Mouse (Mus musculus) c-Kit-positive CD71-negative TER-119-negative erythroid progenitor cells, embryonic 14.5 days (primary cell): ENCODE data around the gene Pkp4.

ENCODE experiments used
- DNase-seq: peaks from one replicate; pipeline ENCODE4 v3.0.0-alpha.2; 2013; ENCODE audit warnings: low read depth

Gene Pkp4

DNA sequence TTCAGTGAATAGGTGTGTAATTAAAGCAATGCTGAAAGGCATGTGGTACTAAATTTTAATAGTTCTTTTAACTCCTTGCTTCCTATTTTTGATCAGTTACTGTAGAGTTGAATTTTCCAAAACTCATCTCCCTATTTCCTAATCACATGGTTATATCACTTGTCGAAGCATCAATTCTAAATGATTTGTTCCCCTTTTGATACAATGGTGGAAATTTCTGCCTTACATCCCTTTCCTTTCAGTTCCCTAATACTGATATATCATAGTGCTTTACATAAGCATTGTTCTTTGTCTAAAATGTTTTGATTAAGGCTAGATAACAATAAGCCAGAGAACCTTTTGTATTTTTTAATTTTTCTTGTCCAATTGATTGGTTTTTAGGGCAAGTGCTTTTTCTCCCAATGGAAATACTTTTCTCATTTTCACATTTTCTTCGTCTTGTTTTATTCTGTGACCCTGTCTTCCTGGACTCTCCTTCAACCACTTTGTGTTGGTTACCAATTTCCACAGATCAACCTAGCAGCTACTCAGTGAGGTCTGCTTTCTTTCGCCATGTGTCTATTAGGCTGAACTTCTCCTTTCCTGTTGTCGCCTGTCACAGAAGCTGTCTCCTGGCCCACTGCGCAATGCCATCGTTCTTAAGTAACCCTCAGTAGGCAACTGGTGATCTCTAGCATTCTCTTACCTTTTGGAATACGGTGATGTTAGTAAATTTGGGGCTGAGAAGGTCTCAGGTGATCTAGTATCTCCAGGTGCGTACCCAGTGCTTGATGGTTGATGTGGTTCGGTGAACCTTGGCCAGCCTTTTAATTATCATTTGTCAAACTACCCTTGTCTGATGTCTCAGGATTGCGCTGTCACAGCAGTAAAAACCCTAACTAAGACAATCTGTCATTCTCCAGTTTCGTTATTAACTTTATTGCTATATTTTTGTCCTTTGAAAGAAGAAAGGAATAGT lies 23.7 kb downstream of the Pkp4 start:
- DNase-seq: no peak

DNA sequence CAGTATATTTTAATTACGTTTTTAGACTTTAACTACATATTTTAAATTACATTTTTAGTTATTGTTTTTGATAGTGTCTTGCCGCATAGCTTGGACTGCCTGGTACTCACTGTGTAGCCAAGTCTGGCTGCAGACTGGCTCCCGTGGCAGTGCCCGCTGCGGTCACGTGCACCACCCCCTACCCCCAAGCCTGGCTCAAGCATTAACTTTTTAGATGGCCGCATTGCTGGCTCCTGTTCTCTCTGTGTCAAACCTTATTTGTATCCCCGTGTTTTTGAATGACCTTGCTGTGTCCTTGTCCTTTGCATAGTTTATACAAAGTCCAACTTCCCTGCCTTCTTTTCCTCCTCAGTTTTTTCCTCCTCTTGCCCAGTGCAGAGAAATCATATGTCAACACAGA lies 25.5 kb downstream of the Pkp4 start:
- no peak for DNase-seq

DNA sequence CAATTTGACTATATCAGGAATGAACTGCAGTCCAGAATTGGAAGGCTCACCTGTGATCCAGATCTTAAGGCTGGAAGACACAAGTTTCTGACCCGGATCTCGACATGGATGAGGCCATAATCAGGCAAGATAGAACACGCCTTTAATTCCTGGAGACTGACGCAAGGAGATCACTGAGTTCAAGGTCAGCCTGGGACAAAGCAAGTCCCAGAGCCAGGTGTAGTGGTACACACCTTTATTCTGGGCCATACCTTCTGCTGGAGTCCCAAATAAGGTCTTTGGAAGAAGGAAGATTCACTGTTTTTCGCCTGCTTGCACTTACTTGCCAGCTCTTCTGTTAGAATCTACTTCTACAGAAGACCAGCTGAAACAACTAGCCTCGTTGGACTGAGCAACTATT lies 26.3 kb downstream of the Pkp4 start:
- no peak for DNase-seq

DNA sequence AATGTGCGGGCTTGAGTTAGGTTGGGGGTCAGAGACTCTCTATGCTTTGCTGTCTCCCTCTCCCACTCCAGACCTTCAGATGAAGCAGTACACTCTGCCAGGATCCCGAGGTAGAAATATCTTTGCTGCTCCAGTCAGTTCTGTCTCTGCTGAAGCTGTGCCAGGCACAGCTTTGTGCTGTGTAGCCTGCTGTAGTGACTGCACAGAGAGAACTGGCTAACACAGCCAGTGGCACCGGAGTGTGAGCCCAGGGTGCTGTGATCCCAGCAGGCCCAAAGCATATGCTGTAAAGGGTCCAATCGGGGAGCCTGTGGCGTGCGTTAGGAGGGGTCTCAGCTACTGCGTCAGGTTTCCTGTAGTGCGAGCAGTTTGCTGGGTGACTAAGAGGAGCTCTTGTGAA lies 27.7 kb downstream of the Pkp4 start:
- no peak for DNase-seq

DNA sequence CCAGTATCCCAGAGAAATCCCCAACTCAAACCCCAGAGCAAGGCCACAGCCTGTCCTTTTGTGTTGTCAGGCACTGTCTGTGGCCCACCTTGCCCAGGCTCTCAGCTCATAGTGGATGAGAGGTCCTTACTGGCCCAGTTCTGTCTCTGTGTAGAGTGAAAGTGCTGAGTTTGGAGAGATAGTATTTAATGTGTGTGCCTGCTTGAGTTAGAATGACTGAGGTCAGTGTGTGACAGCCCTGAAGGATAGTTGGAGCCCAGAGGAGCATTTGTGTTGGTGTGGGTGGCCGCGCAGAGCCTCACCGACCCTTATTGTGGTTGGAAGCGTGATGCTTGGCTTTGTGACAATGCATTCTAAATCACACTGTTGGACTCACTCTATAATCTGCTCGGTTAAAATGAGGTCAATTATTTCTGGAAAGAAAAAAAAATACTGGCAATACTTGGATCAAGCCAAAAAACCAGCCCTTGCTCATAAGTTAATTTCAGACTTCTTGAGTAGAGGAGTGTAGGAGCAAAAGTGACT lies 29.1 kb downstream of the Pkp4 start:
- no peak for DNase-seq

DNA sequence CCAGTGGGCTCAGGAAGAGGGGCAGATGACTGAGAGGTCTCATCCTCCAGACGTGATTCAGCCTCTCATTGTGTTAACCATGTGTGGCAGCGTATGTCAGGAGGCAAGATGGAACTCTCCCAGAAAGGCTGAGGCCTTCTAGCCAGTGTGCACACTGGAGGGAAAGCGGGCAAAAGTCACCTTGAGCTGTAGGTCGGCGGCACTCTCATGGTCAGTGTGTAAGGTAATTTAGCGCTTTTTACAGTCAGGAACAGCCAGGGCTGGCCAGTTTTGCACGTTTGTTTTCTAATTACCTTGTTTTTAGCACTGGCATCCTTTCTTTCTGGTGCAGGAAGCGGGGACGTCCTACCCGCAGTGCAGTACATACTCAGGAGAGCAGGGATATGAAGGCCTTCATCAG lies 29.5 kb downstream of the Pkp4 start:
- DNase-seq: no peak

DNA sequence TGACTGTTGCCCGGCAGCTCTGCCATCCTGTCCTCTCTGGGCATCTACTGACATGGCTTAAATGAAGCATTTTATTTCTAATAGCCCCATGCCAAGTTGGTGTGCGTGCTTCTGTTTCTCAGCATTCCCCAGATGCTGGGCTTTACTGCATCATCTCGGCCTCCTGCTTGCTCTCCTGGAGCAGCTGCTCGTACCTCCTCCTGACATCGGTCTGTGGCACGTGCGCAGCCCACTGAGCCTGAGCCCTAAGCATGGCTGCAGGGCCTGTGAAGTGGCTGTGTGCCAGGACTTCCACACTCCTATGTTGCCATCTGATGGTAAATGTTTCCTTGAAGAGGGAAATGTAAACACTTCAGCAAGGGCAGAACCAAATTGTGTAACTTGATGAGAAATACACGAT lies 30.8 kb downstream of the Pkp4 start:
- DNase-seq: no peak

DNA sequence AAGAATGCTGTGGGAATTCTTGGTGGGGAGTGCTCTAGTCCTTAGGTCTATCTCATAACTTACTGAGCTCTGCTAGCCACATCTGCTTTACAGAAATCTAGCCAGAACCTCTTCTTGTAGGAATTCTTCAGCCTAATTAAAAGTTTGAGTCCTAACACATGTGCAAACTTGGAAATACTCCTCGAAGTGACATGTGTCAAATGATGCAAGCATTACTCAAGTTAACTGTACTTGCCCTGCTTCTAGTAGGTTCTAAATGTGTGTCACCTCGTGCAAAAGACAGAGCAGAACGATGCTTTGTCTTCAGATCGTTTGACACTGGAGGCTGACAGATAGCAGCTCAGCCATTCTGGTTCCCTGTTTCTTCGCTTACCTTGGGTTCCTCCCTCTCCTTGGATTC lies 32.5 kb downstream of the Pkp4 start:
- DNase-seq: no peak

DNA sequence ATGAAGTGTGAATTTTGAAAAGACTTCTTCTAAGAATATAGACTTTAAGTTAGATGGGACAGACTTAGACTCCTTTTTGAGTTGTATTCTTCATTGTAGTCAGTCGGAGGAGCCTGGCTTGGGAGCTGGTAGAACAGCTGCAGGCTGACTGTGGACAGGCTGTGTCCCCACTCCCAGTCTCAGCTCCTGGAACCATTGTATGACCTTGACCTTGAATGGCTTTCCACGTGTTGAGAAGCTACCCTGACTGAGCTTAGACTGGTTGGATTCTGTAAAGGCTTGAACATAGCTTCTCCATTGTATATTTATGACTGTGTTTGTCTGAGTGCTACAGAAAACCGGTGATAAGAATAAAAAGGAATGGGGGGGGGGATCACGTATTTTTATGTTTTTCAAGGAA lies 36.5 kb downstream of the Pkp4 start:
- no peak for DNase-seq

DNA sequence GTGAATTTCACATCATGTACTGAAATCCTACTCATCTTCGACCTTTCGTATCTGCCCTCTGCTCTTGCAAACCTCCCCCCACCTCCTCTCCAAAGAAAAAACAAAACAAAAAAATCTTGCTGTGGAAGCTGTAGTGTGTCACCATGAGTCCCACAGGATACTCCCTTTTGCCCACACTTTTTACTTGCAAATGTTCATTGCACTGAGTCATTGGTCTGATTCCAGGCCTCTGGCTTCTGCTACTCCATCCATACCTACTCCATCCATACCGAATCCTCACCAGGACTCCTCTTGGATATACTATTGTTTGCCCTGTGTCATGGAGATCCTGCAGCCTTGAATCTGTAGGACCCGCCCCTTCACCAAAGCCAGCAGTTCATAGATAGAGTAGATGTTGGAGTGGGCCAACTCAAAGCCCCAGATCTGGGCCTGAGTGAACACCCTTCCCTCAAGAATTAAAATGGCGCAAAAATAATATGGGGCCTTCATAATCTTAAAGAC lies 38.9 kb downstream of the Pkp4 start:
- DNase-seq: no peak

DNA sequence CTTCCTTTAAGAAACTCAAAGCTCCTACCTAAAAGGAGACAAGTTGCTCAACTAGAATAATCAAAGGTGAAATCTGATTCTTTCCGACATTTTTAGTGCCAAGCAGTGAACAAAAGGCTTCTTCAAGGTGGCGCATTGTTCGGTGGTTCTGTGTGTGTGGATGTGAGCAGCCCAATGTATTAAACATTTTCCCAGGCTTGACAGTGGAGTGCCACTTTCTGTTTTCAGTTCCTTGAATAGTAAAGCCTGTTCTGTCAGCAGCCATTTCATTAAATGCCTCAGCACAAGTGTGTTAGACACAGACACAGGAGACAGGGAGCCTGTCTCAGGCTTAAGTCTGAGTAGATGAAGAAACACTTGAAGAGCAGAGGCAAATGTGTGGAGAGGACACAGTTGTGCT lies 39.9 kb downstream of the Pkp4 start:
- no peak for DNase-seq

DNA sequence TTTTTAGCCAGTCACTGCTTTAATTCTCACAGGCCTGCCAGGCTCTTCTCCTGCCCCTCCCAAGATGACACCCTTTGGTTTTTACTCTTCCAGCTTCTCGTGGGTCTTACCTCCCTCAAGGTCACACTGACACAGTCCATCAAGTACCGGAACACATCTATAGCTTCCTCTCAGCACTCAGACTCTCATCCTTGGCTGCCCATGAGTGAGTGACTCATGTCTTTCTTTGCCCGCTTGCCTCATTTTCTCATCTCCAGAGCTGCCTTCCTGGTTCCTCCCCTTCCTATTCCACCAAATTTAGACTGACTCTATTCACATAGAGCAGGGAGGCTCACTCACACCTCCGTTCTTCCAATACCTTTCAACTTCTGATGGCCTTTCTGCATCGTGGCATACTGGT lies 42.3 kb downstream of the Pkp4 start:
- no peak for DNase-seq

DNA sequence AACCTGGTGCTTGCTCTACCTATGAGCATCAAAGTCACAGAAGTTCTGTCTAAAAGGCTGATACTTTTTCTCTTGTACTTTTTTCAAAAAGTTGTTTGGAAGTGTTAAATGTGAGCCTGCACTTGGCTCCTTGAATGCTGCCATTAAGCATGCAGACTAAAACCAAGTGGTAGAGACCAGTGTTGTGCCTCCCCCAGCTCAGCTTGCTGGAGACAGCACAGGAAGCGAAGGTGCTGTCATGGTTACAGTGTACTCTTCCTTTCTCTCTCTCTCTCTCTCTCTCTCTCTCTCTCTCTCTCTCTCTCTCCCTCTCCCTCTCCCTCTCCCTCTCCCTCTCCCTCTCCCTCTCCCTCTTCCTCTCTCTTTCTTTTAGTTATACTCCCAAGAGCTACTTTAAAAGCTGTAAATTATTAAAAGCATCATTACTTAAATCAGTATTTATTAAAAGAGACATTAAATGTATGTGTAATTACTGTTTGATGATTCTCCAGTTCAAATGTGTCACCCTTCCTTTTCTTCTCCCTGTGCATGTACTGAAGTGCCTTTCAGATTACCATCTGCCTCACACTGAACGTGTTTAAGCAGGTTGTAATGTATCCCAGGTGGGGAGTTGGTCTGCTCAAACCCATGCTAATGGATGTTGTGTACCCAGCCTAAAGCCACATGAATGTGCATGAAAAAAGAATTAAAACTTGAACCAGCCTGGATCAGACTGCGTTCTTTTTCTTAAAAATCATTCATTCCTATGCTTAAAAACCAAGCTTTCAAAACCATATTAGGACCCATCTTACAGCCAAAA lies 43.2 kb downstream of the Pkp4 start:
- DNase-seq: no peak

DNA sequence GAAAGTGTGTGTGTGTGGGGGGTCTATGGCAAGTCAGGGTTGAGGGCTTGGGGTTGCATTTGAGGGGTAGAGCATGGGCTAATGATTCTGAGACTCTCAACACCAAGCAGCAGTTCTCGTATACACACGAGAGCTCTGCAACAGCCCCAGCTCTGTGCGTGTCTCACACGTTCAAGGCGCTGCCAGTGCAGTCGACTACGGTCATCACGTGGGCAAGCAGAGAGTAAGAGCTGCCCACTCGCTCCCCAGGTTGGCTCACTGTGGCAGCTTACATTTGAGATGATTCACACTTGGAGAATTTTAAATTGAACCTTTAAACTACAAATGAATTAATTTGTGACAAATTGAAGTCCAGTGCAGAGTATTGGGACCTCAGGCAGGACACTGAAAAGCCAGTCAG lies 44.4 kb downstream of the Pkp4 start:
- no peak for DNase-seq

DNA sequence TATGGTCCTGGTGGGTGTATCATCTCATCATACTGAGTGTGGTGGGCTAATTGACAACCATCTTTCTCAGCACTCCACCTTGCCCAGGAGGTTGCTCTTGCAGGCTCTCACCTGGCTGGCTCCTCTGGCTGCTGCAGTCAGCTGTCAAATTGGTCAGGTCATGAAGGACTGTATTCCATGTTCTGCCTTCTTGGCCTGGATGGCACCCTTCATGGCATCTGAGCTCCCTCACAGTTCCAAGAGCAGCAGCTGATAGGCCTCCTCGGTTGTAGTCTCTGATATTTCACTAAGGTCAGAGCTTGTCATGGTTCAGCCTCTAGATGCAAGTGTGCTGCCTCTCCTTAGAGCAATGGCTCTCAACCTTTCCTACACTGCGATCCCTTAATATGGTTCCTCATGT lies 45.5 kb downstream of the Pkp4 start:
- DNase-seq: no peak

DNA sequence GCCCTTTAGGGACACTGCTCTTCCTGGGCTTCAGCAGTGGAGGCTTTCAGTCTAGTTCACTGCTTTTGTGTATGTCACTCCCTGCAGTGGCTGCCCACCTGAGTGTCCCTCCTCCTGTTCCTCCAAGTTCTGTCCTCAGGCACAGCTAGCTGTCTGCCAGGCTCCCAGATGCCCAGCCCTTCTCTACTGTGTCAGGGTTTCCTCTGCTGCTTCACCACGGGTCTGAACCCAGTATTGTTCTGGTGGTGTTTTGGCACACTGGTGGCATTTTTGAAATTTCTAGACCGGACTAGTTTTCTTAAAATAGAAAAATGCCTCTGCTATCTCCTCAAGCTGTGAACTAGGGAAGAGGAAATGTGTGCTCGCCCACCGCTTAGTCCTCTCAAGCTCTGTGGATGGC lies 46.6 kb downstream of the Pkp4 start:
- DNase-seq: no peak

DNA sequence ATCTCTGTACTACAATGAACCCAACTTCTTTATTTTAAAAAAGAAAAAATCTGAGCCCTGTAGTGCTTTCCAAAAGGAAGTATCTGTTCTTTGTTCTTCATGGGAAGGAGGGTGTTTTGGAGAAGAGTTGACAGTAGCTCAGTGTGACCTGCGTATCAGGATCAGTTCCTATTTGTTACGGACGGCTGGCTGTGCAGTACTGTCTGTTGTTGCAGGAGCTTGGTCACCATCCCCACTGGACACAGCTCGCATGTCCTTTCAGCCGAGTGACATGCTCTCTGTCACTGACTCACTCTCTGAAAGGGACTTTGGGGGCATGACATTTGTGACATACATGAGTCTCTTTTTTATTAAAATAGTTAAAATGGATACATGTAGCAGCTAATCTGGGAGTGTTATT lies 47.1 kb downstream of the Pkp4 start:
- DNase-seq: no peak

DNA sequence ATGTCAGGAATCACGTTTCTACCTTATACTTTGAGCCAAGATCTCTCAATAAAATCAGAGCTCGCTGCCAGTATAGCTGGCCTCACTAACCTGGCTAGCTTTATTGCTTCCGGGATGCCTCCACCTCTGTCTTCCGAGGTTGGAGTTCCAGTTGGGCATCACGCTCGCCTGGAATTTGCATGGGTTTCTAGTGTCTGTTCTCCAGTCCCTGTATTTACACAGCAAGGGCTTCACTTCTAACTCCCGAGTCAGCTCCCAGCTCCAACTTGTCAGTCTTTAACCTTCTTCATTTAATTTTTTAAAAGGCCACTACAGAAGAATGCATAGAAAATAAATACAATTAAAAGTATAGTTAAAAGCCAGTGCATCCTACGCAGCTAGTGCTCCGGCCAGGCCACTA lies 47.6 kb downstream of the Pkp4 start:
- no peak for DNase-seq

DNA sequence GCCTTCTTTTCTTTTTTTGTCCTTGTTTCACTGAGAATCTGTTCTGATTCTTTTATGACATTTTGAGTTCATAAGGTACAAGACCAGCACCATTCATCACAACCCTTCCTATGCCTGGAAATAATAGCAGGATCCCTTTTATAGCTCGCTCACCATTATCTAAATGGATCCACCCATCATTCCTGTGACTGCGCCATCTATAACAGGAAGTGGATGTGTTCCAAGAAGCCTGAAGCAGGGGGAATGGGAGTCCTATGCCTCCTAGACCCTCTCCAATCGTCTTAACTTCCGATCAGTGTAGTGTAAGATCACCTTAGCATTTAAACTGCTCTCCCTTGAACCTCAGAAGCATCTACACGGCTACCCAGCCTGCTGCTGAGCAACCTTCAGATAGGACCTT lies 50.4 kb downstream of the Pkp4 start:
- DNase-seq: no peak

DNA sequence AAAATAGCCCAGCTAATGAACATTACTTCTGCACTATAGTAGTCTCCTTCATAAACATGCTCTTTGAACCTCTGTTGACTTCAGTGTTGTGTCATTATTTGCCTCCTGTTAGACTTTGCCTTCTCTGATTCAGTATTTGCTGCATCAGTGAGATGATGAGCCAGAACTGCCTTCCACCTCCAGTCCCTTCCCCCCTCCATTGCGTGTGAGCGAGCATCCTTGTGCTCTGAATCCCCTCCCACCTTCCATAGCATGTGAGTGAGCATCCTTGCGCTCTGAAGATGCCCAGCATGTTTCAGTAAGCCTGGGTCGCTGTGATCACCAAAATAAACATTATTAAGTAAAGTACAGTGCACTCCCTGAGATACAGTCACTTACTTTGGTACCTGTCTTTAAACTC lies 51.8 kb downstream of the Pkp4 start:
- DNase-seq: no peak

DNA sequence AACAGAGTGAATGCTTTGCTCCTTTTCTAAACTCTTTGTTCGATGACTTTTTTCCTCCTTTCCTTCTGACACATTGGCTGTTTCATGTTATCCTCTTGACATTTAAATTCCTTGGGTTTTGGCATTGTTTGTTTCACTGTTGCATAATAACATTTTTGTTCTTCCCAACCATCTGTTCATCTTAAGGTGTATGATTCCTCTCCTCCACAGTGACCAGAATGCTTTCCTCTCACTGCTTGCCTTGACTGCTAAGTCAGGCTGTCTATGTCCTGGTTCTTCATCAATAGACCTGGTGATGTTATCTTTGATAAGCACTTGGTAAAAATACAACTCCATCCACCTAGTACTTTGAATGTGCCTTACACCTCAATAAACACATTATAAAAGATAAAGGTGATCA lies 52.2 kb downstream of the Pkp4 start:
- DNase-seq: no peak

DNA sequence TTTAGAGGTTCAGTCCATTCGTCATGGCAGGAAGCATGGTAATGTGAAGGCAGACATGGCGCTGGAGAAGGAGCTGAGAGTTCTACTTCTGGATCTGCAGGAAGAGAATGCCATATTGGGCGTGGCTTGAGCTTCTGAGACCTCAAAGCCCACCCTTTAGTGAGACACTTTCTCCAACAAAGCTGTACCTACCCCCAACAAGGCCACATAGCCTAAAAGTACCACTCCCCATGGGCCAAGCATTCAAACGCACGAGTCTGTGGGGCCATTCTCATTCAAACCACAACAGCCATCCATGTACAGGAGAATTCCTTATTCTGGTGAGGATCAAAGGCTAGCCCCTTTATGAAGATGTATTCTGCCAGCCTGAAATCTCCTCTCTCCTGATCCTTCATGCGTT lies 57.3 kb downstream of the Pkp4 start:
- DNase-seq: no peak
